Mouse (Mus musculus) lung, postnatal 0 days (tissue): ENCODE measurements around the gene Tmem150b. TPM values are rescaled to one million over a fixed set of nuclear protein-coding genes. Genes with fewer than 3 reads are reported as not detected.
A peak's percentile ranks its signal among the peaks of the same experiment; 100 is the strongest.

ENCODE experiments used
- ATAC-seq: fragments of 200-750 bp; cut with Nextera tagmentation; 2 replicates; pipeline ENCODE4 v1.8.0; 2017; ENCODE audit warnings: moderate library complexity
- DNase-seq: peaks from one replicate; pipeline ENCODE4 v3.0.0-alpha.2; 2016; ENCODE audit warnings: low spot score
- H3K27ac ChIP-seq: fragments of 300-500 bp; sonication (generic); 2 replicates; pipeline ENCODE4 v1.5.1; 2014; ENCODE audit warnings: antibody characterized with exemption, mild to moderate bottlenecking, low read length, mixed read lengths
- H3K27me3 ChIP-seq: fragments of 300-500 bp; sonication (generic); replicated peaks from 2 replicates; pipeline ENCODE4 v1.6.1; 2014; ENCODE audit warnings: low read length, mixed read lengths; ENCODE audit not compliant: insufficient read depth
- H3K36me3 ChIP-seq: fragments of 300-500 bp; sonication (generic); 2 replicates; pipeline ENCODE4 v1.6.1; 2014; ENCODE audit warnings: low read length, mixed read lengths; ENCODE audit not compliant: insufficient read depth
- H3K4me1 ChIP-seq: fragments of 300-500 bp; sonication (generic); 2 replicates; pipeline ENCODE4 v1.6.1; 2014; ENCODE audit warnings: antibody characterized with exemption, low read depth, low read length, mixed read lengths; ENCODE audit not compliant: insufficient read depth
- H3K4me2 ChIP-seq: fragments of 300-500 bp; sonication (generic); replicated peaks from 2 replicates; pipeline ENCODE4 v1.6.1; 2014; ENCODE audit warnings: low read depth, mild to moderate bottlenecking, low read length, moderate library complexity, mixed read lengths
- H3K4me3 ChIP-seq: fragments of 300-500 bp; sonication (generic); 2 replicates; pipeline ENCODE4 v1.5.1; 2014; ENCODE audit warnings: low read depth, low read length
- H3K9ac ChIP-seq: fragments of 300-500 bp; sonication (generic); replicated peaks from 2 replicates; pipeline ENCODE4 v1.6.1; 2014; ENCODE audit warnings: low read depth, mild to moderate bottlenecking
- H3K9me3 ChIP-seq: fragments of 300-500 bp; sonication (generic); 2 replicates; pipeline ENCODE4 v1.6.1; 2016; ENCODE audit warnings: low read length, mixed read lengths
- CTCF ChIP-seq: IDR thresholded peaks from 2 replicates; pipeline ENCODE4 v1.5.1; 2016; ENCODE audit warnings: antibody characterized with exemption, mild to moderate bottlenecking
- EP300 ChIP-seq: IDR thresholded peaks from 2 replicates; pipeline ENCODE4 v1.6.1; 2016; ENCODE audit warnings: antibody characterized with exemption, mild to moderate bottlenecking, control low read depth
- WGBS: fragments of 180-500 bp; shearing (Covaris S2); extraction: QIAGEN DNeasy Blood & Tissue Kit; methylation state at CpG from one replicate; pipeline ENCODE4 v1.1.7; 2014; 5-methylcytosine and 5-hydroxymethylcytosine counted together
- polyA plus RNA-seq: library from polyadenylated mRNA; unstranded; fragments of >200 nt; fragmentation: Nextera tagmentation; extraction: Ambion mirVana; gene quantifications from 2 replicates; pipeline ENCODE4 v1.2.1, GENCODE M21; 2015

The Tmem150b gene
- 0.25 and 0.35 TPM in 2 replicates for polyA plus RNA-seq

DNA sequence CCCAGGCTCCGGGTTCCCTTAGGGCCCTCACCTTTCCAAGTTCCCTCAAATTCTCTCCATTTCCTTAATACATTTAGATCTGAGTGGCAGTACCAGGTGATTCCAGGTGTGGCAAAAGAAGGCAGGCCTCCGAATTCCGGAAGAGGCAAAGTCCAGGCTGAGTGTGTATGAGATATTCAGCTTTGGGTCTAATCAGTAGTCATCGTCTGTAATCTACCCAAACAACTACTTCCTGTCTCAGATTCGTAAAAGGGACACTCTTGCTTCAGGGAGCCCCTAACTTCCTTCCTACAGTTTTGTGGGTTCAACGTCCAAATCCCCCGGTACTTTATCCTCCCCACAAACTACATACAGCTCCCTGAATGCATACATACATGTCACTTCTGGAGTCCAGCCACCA is at the start of gene Tmem150b:
TSS of gene Tmem150b (minus strand) at position 81 of the 400 bp plus-strand sequence.
- Histone ChIP-seq H3K4me3 (no peak within 1 kb of the TSS), H3K27ac (no peak within 1 kb of the TSS), H3K4me1 (no peaks in the 10 kb centered on the region; the same call in 1 of the 2 replicates), H3K36me3 (no peaks in the 10 kb centered on the region), H3K27me3 (no peaks in the 10 kb centered on the region), H3K4me2 (peak within 1 kb of the TSS; percentile 42; the same call in 1 of the 2 replicates), H3K9me3 (no peaks in the 10 kb centered on the region), H3K9ac (no peak within 1 kb of the TSS)
- DNase-seq: no peak
- ATAC-seq: no peak
- no peak for TF ChIP-seq EP300
- no peak for TF ChIP-seq CTCF
- 54% methylated on average over 7 of the region's 7 CpGs for WGBS

DNA sequence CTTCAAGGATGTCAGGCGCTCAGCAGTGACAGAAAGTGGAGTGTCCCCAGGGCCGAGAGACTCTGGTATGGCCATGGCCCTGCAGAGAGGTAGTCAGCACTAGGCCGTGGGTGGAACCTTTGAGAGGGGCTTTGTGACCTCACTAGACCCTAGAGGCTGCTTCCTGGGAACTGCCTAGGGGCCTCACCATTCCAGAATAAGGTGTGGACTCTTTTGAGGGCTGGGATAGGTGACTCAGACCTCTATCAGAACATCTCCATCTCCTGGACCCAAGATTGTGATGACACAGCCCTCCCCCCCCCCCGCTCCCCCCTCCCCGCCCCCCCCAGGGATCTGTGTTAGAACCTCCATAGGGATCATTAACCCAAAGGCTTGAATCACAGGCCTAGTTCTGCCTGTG is 46.2 kb upstream of the Tmem150b start, which contains the start of gene Fam71e2:
TSS of gene Fam71e2 (minus strand) at position 101 of the 400 bp plus-strand sequence.
- ATAC-seq (no peak), DNase-seq (no peak)
- WGBS: 75% methylated on average over 3 of the region's 5 CpGs
- Histone ChIP-seq H3K9ac (no peak within 1 kb of the TSS), H3K4me3 (no peak within 1 kb of the TSS), H3K9me3 (no peaks in the 10 kb centered on the region), H3K27ac (no peak within 1 kb of the TSS), H3K4me2 (no peak within 1 kb of the TSS), H3K36me3 (no peaks in the 10 kb centered on the region), H3K4me1 (no peaks in the 10 kb centered on the region), H3K27me3 (peaks cover under 1% of the 10 kb centered on the region; the same call in 1 of the 2 replicates)
- TF ChIP-seq CTCF (no peak), EP300 (no peak)

DNA sequence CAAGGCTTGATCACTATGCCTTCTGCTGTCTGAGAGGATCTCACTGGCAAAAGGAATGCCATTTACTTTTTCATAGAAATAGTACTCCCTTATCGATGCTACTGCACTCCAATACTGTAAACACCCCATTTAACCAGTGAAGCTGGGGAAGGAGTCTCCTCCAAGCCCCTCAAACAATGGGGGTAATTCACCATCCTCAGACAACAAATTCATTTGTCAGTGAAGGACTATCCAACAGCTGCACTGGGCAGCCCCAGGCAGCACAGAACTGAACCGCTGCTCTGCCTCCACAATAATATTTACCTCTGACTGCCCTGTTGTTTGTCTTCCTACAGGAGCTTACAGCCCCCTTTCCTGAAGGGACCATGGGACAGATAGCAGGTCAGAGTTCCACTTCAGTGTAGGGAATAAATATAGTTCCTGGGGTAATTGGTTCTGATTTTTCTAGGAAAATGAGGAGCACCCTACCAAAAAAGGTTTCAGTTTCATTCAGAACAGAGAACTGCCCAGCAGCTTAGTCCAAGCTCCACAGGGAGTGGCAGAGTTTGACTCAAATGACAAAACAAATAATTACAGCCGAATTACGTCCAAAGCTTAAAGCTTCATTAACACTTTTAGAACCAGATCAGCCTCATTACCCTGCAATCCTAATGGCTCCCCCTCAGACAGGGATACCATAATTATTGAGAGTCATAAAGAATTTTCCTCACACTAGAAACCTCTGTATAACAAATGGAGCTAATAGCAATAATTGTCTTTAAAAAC is 40.1 kb upstream of the Tmem150b start:
- 15% methylated on average over 4 of the region's 4 CpGs for WGBS
- no peak for TF ChIP-seq CTCF
- no peak for TF ChIP-seq EP300
- no peaks in the 10 kb centered on the region for H3K4me1 ChIP-seq
- no peak overlapping the region for H3K4me2 ChIP-seq
- DNase-seq (no peak), ATAC-seq (no peak)
- no peak overlapping the region for H3K4me3 ChIP-seq
- no peaks in the 10 kb centered on the region for H3K27me3 ChIP-seq
- no peaks in the 10 kb centered on the region for H3K36me3 ChIP-seq
- H3K9me3 ChIP-seq: no peaks in the 10 kb centered on the region
- no peak overlapping the region for H3K27ac ChIP-seq
- no peak overlapping the region for H3K9ac ChIP-seq

- peak; percentile 56 for ATAC-seq
- H3K27me3 ChIP-seq: no peaks in the 10 kb centered on the region
- 25% methylated on average over 1 of the region's 1 CpGs for WGBS
- no peak for TF ChIP-seq EP300
- TF ChIP-seq CTCF: no peak
- H3K9ac ChIP-seq: no peak overlapping the region
- no peak overlapping the region for H3K4me2 ChIP-seq
- peak; percentile 24 for DNase-seq
- no peaks in the 10 kb centered on the region for H3K36me3 ChIP-seq
- H3K4me1 ChIP-seq: no peaks in the 10 kb centered on the region
- H3K4me3 ChIP-seq: no peak overlapping the region
- no peaks in the 10 kb centered on the region for H3K9me3 ChIP-seq
- no peak overlapping the region for H3K27ac ChIP-seq
Observed at GRCm38 (mm10) chr7:4759670-4760069, 34.6 kb upstream of the Tmem150b start.

- Histone ChIP-seq H3K4me1 (peaks cover 13% of the 10 kb centered on the region; the same call in 1 of the 2 replicates), H3K4me2 (peak within 1 kb of the TSS; percentile 50), H3K27me3 (no peaks in the 10 kb centered on the region), H3K4me3 (peak within 1 kb of the TSS; percentile 36), H3K36me3 (no peaks in the 10 kb centered on the region), H3K9ac (no peak within 1 kb of the TSS), H3K9me3 (no peaks in the 10 kb centered on the region), H3K27ac (peak within 1 kb of the TSS; percentile 38; the same call in 1 of the 2 replicates)
- ATAC-seq: peak; percentile 94
- 4% methylated on average over 21 of the region's 24 CpGs for WGBS
- peak; percentile 94 for DNase-seq
- TF ChIP-seq CTCF (peak; percentile 17; the same call in 1 of the 2 replicates), EP300 (no peak)
Observed at GRCm38 (mm10) chr7:4752821-4753570, 27.9 kb upstream of the Tmem150b start, which contains the start of gene Cox6b2. Gene Cox6b2, minus strand, starts transcription at chr7:4753094.
